ENCODE assay signal across 22 mouse cellular contexts in genomic region chr17:72949247-72949701, GRCm38 (mm10). TPM values are rescaled to one million over a fixed set of nuclear protein-coding genes. Genes with fewer than 3 reads are reported as not detected.
DNase-seq lines count a peak whose midpoint lies in the region; ATAC-seq and TF ChIP-seq lines count a peak whose summit lies in the region.
"Had no signal": no experiment of that assay in that cellular context is flagged by ENCODE, and none has a peak within 500 bp of the region (broad histone marks: within the 10 kb centered on the region; RNA-seq: fewer than 3 reads in every experiment).

No protein-coding gene starts in this region.

- DNase-seq in heart, adult 2 months: no peak
- DNase-seq in thymus, postnatal 10 days (ENCODE audit: low spot score in 2 of 2): peak; percentile 59 to 67
- DNase-seq in frontal cortex, postnatal 25 days (ENCODE audit: low spot score in 2 of 2): no peak
- DNase-seq in left cerebral cortex, adult 9 months (ENCODE audit: low spot score in 2 of 2): no peak
- DNase-seq in neural tube, embryonic 10.5 days (ENCODE audit: extremely low spot score, low spot score): no peak
- DNase-seq: adrenal gland, postnatal 36 days; cerebellum, postnatal 25 days; forebrain, postnatal 0 days; gastrocnemius, postnatal 25 days; liver; lung, adult 18-20 months; right cerebral cortex, adult 18-20 months had no signal

- H3K9ac ChIP-seq in heart, embryonic 16.5 days (ENCODE audit: low read length): no peak overlapping the region
- H3K9ac ChIP-seq in heart, adult 2 months (ENCODE audit: low read depth, low read length): no peak overlapping the region
- H3K9ac ChIP-seq: forebrain, postnatal 0 days; intestine, embryonic 15.5 days; neural tube, embryonic 15.5 days had no signal

- H3K27ac ChIP-seq in heart, embryonic 16.5 days (ENCODE audit: low read length): 0 out of 2 replicates have a peak overlapping the region, but pooled peaks have one; percentile 4
- H3K27ac ChIP-seq in heart, adult 2 months: no peak overlapping the region
- H3K27ac ChIP-seq: embryonic facial prominence, embryonic 10.5 days; hindbrain, embryonic 10.5 days; intestine, embryonic 15.5 days; kidney, postnatal 0 days; neural tube, embryonic 15.5 days had no signal

- TF ChIP-seq POLR2A in heart, adult 2 months (IDR thresholded peaks at IDR 0.05; ENCODE audit: insufficient read depth, low read depth, low read length): no peak

- H3K79me2 ChIP-seq in heart, adult 2 months (replicated peaks; ENCODE audit: control insufficient read depth, insufficient read depth, low read length): no peaks in the 10 kb centered on the region

- TF ChIP-seq EP300 in heart, adult 2 months (IDR thresholded peaks at IDR 0.05; ENCODE audit: insufficient read depth, low read depth, low read length): no peak

- 85% methylated on average over 7 of the region's 7 CpGs for WGBS in heart, embryonic 16.5 days
- WGBS in heart, adult 2 months: 94% methylated on average over 7 of the region's 7 CpGs

- H3K4me1 ChIP-seq in heart, embryonic 16.5 days (ENCODE audit: control insufficient read depth, insufficient read depth, low read length): peaks cover 31% of the 10 kb centered on the region
- peaks cover 2% of the 10 kb centered on the region; the same call in 1 of the 2 replicates for H3K4me1 ChIP-seq in heart, adult 2 months (ENCODE audit: control insufficient read depth, insufficient read depth, low read length)

- no peaks in the 10 kb centered on the region for H3K9me3 ChIP-seq in heart, embryonic 16.5 days (replicated peaks; ENCODE audit: control insufficient read depth, low read length)
- H3K9me3 ChIP-seq: embryonic facial prominence, embryonic 10.5 days; hindbrain, embryonic 10.5 days; intestine, embryonic 15.5 days; megakaryocyte, embryonic 14.5 days; neural tube, embryonic 15.5 days had no signal

- TF ChIP-seq CTCF in heart, adult 2 months (IDR thresholded peaks at IDR 0.05): no peak

- no peak for ATAC-seq in heart, embryonic 16.5 days (replicated peaks; ENCODE audit: extremely low read depth, insufficient read depth, low FRiP score)
- peak; percentile 74 for ATAC-seq in CD4-positive, CD25-positive, alpha-beta regulatory T cell, adult 4 months
- peak; percentile 17 for ATAC-seq in megakaryocyte, adult 5-6 weeks (ENCODE audit: poor library complexity, severe bottlenecking)
- ATAC-seq: forebrain, postnatal 0 days; intestine, embryonic 15.5 days had no signal

- H3K36me3 ChIP-seq in heart, embryonic 16.5 days (ENCODE audit: control insufficient read depth, insufficient read depth): no peaks in the 10 kb centered on the region
- H3K36me3 ChIP-seq in heart, adult 2 months (ENCODE audit: control insufficient read depth, insufficient read depth, low read length): no peaks in the 10 kb centered on the region; the same call in 1 of the 2 replicates
- H3K36me3 ChIP-seq: embryonic facial prominence, embryonic 10.5 days; hindbrain, embryonic 10.5 days; intestine, embryonic 15.5 days; neural tube, embryonic 15.5 days had no signal

- intact Hi-C loops in heart, adult 2 months (cut with DNase I): no loop called here

- H3K27me3 ChIP-seq in heart, embryonic 16.5 days (ENCODE audit: control insufficient read depth, insufficient read depth, low read length): no peaks in the 10 kb centered on the region
- H3K27me3 ChIP-seq in heart, adult 2 months (ENCODE audit: control insufficient read depth, insufficient read depth, low read length): no peaks in the 10 kb centered on the region
- H3K27me3 ChIP-seq: intestine, embryonic 15.5 days; megakaryocyte, embryonic 14.5 days; neural tube, embryonic 15.5 days had no signal

- H3K4me3 ChIP-seq in heart, embryonic 16.5 days (ENCODE audit: low read length): no peak overlapping the region
- no peak overlapping the region for H3K4me3 ChIP-seq in heart, adult 2 months
- H3K4me3 ChIP-seq: embryonic facial prominence, embryonic 10.5 days; erythroblast, embryonic 14.5 days; hindbrain, embryonic 10.5 days; intestine, embryonic 15.5 days; megakaryocyte, embryonic 14.5 days; neural tube, embryonic 15.5 days had no signal

- H3K4me2 ChIP-seq in heart, embryonic 16.5 days (ENCODE audit: low read depth, low read length): no peak overlapping the region
- H3K4me2 ChIP-seq: intestine, embryonic 15.5 days; neural tube, embryonic 15.5 days had no signal

RNA-seq across cellular contexts. Expression of gene Lbh, which starts 31.2 kb away (rescaled TPM):
- polyA plus RNA-seq in heart, embryonic 16.5 days (2015; fragmentation: Nextera tagmentation; extraction: Ambion mirVana): 28.4 and 30.1 TPM in 2 replicates
- total RNA-seq in heart, adult 2 months (2021): 100 to 1,000 TPM; 354 to 451 TPM
- polyA plus RNA-seq in heart, adult 2 months (2012; rRNA removed): 522 and 708 TPM in 2 replicates
- polyA plus RNA-seq in CD4-positive, CD25-positive, alpha-beta regulatory T cell, adult 4 months (2017; shearing (Covaris generic)): 10 to 100 TPM; 22.7 to 38.5 TPM
- 48.2 and 48.7 TPM in 2 replicates for total RNA-seq in megakaryocyte, adult 5-6 weeks (2015)
- 50.4 and 53.1 TPM in 2 replicates for total RNA-seq in megakaryocyte, adult 5-6 weeks (2017)

Comparison
In these comparisons a context has a peak if more than half of its experiments do, and no peak if none do; other contexts are left out.
1. RNA of gene Lbh, which starts 31.2 kb away (polyA plus RNA-seq): 522 to 708 TPM in heart, adult 2 months; 22.7 to 38.5 TPM in CD4-positive, CD25-positive, alpha-beta regulatory T cell, adult 4 months and 28.4 to 30.1 TPM in heart, embryonic 16.5 days; every median in the first group is over 10 times any median in the second.
2. DNase-seq: peak in thymus, postnatal 10 days (2 of 2); none in heart, adult 2 months (0 of 2), frontal cortex, postnatal 25 days (0 of 2), left cerebral cortex, adult 9 months (0 of 2) and neural tube, embryonic 10.5 days (single experiment).